In genomic region chr4:109118327-109118659, GRCm38 (mm10) we compare ENCODE assay signal across 8 mouse cellular contexts.
A peak's percentile ranks its signal among the peaks of the same experiment; 100 is the strongest.
DNase-seq lines count a peak whose midpoint lies in the region; ATAC-seq and TF ChIP-seq lines count a peak whose summit lies in the region.

No protein-coding gene starts in this region.

- H3K4me1 ChIP-seq in cerebellum, adult 2 months (ENCODE audit: control insufficient read depth, insufficient read depth, low read length), result peaks cover 3% of the 10 kb centered on the region; the same call in 1 of the 2 replicates
- peaks cover 30% of the 10 kb centered on the region for H3K4me1 ChIP-seq in E14TG2a.4 (replicated peaks; ENCODE audit: low read depth, low read length)
- H3K4me1 ChIP-seq in midbrain, embryonic 15.5 days, result peaks cover 18% of the 10 kb centered on the region

- WGBS in cerebellum, adult 2 months, result 3% methylated on average over 6 of the region's 6 CpGs
- 6% methylated on average over 6 of the region's 6 CpGs for WGBS in midbrain, embryonic 15.5 days

- peak overlapping the region; percentile 54 for H3K9ac ChIP-seq in midbrain, embryonic 15.5 days

- no peaks in the 10 kb centered on the region for H3K9me3 ChIP-seq in E14TG2a.4 (ENCODE audit: low read length)
- H3K9me3 ChIP-seq in midbrain, embryonic 15.5 days, result no peaks in the 10 kb centered on the region

- intact Hi-C loops in left cerebral cortex, postnatal 14 days (cut with DNase I), result no loop called here

- ATAC-seq in frontal cortex, adult (ENCODE audit: low TSS enrichment), result peak; percentile 86
- ATAC-seq in midbrain, embryonic 15.5 days (replicated peaks), result peak; percentile 50; the same call in 1 of the 2 replicates

- no peaks in the 10 kb centered on the region for H3K27me3 ChIP-seq in cerebellum, adult 2 months (ENCODE audit: control insufficient read depth, insufficient read depth, low read length)
- no peaks in the 10 kb centered on the region for H3K27me3 ChIP-seq in E14TG2a.4 (ENCODE audit: insufficient read depth, low read length)
- no peaks in the 10 kb centered on the region for H3K27me3 ChIP-seq in midbrain, embryonic 15.5 days (replicated peaks)

- no peaks in the 10 kb centered on the region for H3K36me3 ChIP-seq in E14TG2a.4 (ENCODE audit: insufficient read depth, low read length)
- H3K36me3 ChIP-seq in midbrain, embryonic 15.5 days (replicated peaks), result no peaks in the 10 kb centered on the region

- H3K27ac ChIP-seq in cerebellum, adult 2 months (ENCODE audit: insufficient read depth, low read length), result peak overlapping the region; percentile 42; the same call in 1 of the 2 replicates
- peak overlapping the region; percentile 71 for H3K27ac ChIP-seq in midbrain, embryonic 15.5 days

- TF ChIP-seq CTCF in cerebellum, adult 2 months (IDR thresholded peaks at IDR 0.05; ENCODE audit: borderline replicate concordance, insufficient read depth, low read depth, low read length), result no peak
- TF ChIP-seq CTCF in E14TG2a.4 (conservative IDR thresholded peaks at IDR 0.05; ENCODE audit: low read length), result no peak

- peak overlapping the region; percentile 65 for H3K4me2 ChIP-seq in midbrain, embryonic 15.5 days

- no peak for DNase-seq in cerebellum, adult 2 months
- DNase-seq in cerebellum, adult 11 months, result no peak
- DNase-seq in left cerebral cortex, postnatal 14 days (ENCODE audit: low spot score in 2 of 2), result peak; percentile 67 to 79
- DNase-seq in thymus, adult 18-20 months, result no peak
- DNase-seq in embryo, embryonic 10 days (ENCODE audit: low spot score), result no peak

- TF ChIP-seq POLR2A in cerebellum, adult 2 months (IDR thresholded peaks at IDR 0.05; ENCODE audit: borderline replicate concordance, insufficient read depth, low read length), result no peak

- peak overlapping the region; percentile 80 for H3K4me3 ChIP-seq in cerebellum, adult 2 months (replicated peaks; ENCODE audit: insufficient read depth, low read depth, low read length)
- peak overlapping the region; percentile 82 for H3K4me3 ChIP-seq in E14TG2a.4 (replicated peaks; ENCODE audit: low read length)
- peak overlapping the region; percentile 45 for H3K4me3 ChIP-seq in midbrain, embryonic 15.5 days

Comparison
In these comparisons a context has a peak if more than half of its experiments do, and no peak if none do; other contexts are left out.
1. DNase-seq: peak in left cerebral cortex, postnatal 14 days (2 of 2); none in cerebellum, adult 2 months (0 of 2), cerebellum, adult 11 months (single experiment), thymus, adult 18-20 months (0 of 2) and embryo, embryonic 10 days (single experiment).
2. Peak in every context shown above with its lines, with median percentiles within 50 percentile points of each other: H3K4me3 ChIP-seq.